Mouse (Mus musculus) testis, adult 2 months (tissue): ENCODE measurements around the gene Tmod4. TPM values are rescaled to one million over a fixed set of nuclear protein-coding genes. Genes with fewer than 3 reads are reported as not detected.
"Not testable (repeated sequence)": the region's sequence is repeated elsewhere in the genome, so short reads cannot be mapped to it uniquely, and the experiment has no call there.

Source experiments
- H3K27ac ChIP-seq: fragments of 200-500 bp; 2 replicates; pipeline ENCODE4 v1.5.1; 2012; ENCODE audit warnings: low read depth, low read length; ENCODE audit not compliant: control insufficient read depth, insufficient read depth
- H3K27me3 ChIP-seq: fragments of 200-500 bp; 2 replicates; pipeline ENCODE4 v1.6.1; 2012; ENCODE audit warnings: mild to moderate bottlenecking, low read length, moderate library complexity; ENCODE audit not compliant: control insufficient read depth, insufficient read depth
- H3K36me3 ChIP-seq: fragments of 200-500 bp; 2 replicates; pipeline ENCODE4 v1.6.1; 2012; ENCODE audit warnings: mild to moderate bottlenecking, low read length; ENCODE audit not compliant: control insufficient read depth, insufficient read depth
- H3K4me1 ChIP-seq: fragments of 200-500 bp; 2 replicates; pipeline ENCODE4 v1.6.1; 2012; ENCODE audit warnings: low read length; ENCODE audit not compliant: control insufficient read depth, insufficient read depth
- H3K4me3 ChIP-seq: fragments of 200-500 bp; 2 replicates; pipeline ENCODE4 v1.5.1; 2012; ENCODE audit warnings: low read depth, mild to moderate bottlenecking, low read length, moderate library complexity, mixed read lengths; ENCODE audit not compliant: control insufficient read depth
- CTCF ChIP-seq: fragments of 200-500 bp; IDR thresholded peaks from 2 replicates; pipeline ENCODE4 v1.5.1; 2012; ENCODE audit warnings: low read depth, mild to moderate bottlenecking, inconsistent platforms, low read length, moderate library complexity; ENCODE audit not compliant: control insufficient read depth, insufficient read depth, insufficient replicate concordance
- POLR2A ChIP-seq: fragments of 200-500 bp; IDR thresholded peaks from 2 replicates; pipeline ENCODE4 v1.6.1; 2012; ENCODE audit warnings: low read depth, mild to moderate bottlenecking, inconsistent platforms, low read length, moderate library complexity; ENCODE audit not compliant: control insufficient read depth
- polyA plus RNA-seq: library from polyadenylated mRNA; depleted of rRNA; stranded (reverse); fragments of >200 nt; gene quantifications from 2 replicates; pipeline ENCODE4 v1.2.3, GENCODE M21; 2012; rRNA removed

Tmod4 gene
- polyA plus RNA-seq = 8.6 and 10.4 TPM in 2 replicates

DNA sequence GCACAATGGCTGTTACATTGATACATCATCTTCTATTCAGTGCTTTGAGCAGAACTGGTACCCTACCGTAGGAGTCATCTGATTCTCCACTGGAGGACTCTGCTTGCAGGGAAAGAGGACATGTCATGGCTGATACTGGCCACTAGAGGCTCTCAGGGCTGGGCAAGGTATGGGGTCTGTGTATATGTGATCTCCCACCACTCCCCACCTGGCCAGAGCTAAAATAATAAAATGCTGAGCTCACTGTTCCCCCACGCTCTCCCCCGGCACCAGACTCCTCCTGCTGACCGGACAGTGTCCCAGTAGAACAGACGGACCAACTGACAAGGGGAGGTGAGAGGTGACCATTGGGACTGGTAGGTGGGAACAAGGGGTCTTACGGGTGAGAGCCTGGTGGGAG, at the start of gene Tmod4:
Gene Tmod4 (plus strand): TSS at position 231 of the 400 bp plus-strand sequence.
- Histone ChIP-seq H3K4me3 (no peak within 1 kb of the TSS), H3K4me1 (no peaks in the 10 kb centered on the region)

DNA sequence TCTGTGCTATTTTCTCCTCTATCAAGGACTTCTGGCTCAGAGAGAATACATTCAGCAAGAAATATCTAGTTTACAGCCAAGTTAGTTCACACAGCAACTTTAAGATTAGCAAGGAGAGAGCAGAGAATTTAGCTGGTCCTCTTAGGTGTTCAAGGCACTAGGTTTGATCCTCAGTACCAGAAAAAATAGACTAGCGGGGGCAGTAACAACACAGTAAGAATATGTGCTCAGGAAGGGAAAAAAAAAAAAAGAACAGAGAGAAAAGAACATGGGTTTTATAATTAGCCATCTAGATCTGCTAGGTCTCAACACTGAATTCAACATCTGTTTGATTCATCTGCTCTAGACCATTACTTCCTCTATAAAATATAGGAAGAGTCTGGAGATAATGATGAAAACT, 36.2 kb upstream of the Tmod4 start:
- Histone ChIP-seq H3K4me1 (no peaks in the 10 kb centered on the region), H3K36me3 (no peaks in the 10 kb centered on the region), H3K27ac (no peak overlapping the region), H3K27me3 (no peaks in the 10 kb centered on the region), H3K4me3 (no peak overlapping the region)
- TF ChIP-seq CTCF = no peak
- no peak for TF ChIP-seq POLR2A

More for the DNA sequence above, at the start of gene Tmod4:
- Histone ChIP-seq H3K27ac (no peak within 1 kb of the TSS), H3K27me3 (no peaks in the 10 kb centered on the region), H3K36me3 (peaks cover 2% of the 10 kb centered on the region)
- TF ChIP-seq POLR2A = no peak
- TF ChIP-seq CTCF = peak; percentile 26; the same call in 1 of the 2 replicates

DNA sequence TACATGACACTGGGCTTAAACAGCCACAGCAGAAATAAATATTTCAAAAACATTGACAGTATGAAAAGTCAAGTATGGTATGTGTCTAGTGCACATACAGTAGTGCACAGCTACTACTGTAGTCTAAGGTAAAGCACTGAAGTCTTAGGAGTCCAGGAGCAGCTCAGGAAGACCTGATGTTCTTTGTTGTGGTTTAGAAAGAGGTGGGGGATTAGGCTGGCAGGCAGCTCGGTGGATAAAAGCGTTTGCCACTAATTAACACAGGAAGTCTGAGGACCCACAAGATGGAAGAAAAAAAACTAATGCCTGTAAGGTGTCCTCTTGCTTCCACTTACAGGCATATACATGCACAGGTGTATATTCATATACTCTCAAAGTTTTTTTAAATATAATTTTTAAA, 23.4 kb upstream of the Tmod4 start:
- no peak overlapping the region for H3K27ac ChIP-seq
- TF ChIP-seq POLR2A = no peak
- TF ChIP-seq CTCF = no peak
- no peaks in the 10 kb centered on the region for H3K4me1 ChIP-seq
- no peaks in the 10 kb centered on the region for H3K36me3 ChIP-seq
- H3K27me3 ChIP-seq = no peaks in the 10 kb centered on the region
- H3K4me3 ChIP-seq = no peak overlapping the region

DNA sequence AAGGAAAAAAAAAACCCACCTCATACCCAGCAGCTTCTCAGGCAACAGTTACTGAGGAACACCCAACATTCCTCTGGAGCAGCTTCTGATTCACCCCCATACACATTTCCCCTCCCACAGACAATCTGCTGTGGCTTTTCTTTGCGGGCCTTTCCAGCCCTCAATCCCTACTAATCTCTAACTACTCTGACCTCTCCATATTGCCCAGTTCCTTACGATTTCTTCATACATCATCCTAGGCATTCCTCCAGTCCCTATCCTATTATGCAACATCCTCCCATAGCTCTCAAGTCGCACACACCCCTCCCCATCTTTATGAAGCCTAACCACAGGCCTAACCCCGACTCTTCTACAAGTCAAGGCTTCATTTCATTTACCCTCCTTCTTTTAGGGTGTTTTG, 19.2 kb upstream of the Tmod4 start:
- no peaks in the 10 kb centered on the region for H3K36me3 ChIP-seq
- peak overlapping the region; percentile 16 for H3K4me3 ChIP-seq
- no peaks in the 10 kb centered on the region for H3K4me1 ChIP-seq
- no peak overlapping the region for H3K27ac ChIP-seq
- no peaks in the 10 kb centered on the region for H3K27me3 ChIP-seq
- no peak for TF ChIP-seq CTCF

DNA sequence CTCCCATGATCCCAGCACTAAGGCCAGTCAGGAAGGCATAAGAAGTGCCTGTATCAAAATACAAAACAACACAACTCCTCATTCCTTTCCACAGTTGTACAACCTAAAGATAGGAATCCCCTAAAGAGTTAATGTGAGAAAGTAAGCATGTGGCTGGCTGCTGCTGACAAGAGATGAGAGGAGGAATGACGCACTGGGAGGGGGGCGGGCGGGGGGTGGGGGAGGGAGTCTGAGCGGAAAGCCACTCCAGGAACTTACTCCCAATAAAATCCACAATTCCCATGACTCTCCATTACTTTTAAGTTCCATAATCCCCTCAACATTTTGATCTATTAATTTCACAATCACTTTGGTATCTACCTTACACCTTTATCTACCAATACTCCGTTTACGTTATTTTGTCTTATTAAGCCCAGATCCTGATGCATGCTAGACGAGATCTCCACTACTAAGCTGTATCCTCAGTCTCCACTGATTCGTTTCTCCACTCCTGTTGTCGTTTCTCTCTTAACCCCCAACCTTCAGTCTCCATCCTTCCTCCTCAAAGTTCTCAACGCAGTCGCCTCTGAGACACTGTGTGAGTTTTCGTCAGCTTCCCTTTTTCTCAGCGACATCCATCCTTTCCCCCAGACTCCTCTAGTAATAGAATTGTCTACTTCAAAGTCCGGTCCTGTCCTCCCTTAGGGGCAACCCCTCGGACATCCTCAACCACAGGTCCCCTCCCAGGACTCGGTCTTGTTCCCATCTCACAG, 18.5 kb upstream of the Tmod4 start:
- TF ChIP-seq POLR2A (no peak), CTCF (no peak)
- peak overlapping the region; percentile 91 for H3K27ac ChIP-seq
- no peaks in the 10 kb centered on the region for H3K36me3 ChIP-seq
- peak overlapping the region; percentile 86 for H3K4me3 ChIP-seq
- H3K27me3 ChIP-seq = no peaks in the 10 kb centered on the region
- no peaks in the 10 kb centered on the region for H3K4me1 ChIP-seq

DNA sequence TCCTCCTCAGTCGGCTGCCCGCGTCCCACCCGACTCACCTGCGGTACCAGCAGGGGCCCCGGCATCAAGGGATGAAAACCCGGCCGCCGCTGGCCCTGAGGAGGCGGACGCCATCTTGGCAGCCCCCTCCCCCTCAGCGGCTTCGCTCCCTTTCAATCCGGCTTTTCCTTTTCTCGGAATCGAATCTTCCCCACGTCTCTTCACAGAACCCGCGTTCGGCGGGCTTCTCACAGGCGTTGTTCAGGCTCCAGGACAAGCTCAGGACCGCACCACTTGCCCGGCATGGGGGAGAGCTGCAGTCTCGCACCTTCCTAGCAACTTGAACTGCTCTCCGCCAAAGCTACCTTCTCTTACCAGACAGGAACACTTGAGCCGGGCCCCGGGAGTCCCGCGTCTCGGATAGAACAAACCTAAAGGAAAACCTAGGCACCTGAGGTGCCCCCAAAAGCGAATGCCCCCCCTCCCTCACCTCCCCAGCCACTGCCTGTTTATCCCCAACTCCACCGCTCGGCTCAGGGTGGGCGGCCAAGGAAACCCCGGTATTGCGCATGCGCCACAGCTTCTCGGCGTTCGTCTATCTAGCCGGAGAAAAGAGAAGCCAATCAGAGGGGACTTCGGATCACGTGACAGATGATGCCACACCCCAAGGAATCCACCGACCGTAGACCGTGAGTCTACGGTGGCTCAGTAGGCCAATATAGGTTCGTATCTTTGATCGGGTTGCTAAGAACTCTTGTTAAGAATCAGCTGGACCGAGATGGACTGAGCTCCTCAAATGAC, 17.7 kb upstream of the Tmod4 start, which contains the start of gene Pip5k1a:
Gene Pip5k1a (minus strand): TSS at position 593 of the 780 bp plus-strand sequence.
- Histone ChIP-seq H3K27me3 (no peaks in the 10 kb centered on the region), H3K27ac (peak within 1 kb of the TSS; percentile 91), H3K4me1 (no peaks in the 10 kb centered on the region), H3K36me3 (no peaks in the 10 kb centered on the region), H3K4me3 (peak within 1 kb of the TSS; percentile 86)
- TF ChIP-seq CTCF (no peak), POLR2A (peak; percentile 87)

DNA sequence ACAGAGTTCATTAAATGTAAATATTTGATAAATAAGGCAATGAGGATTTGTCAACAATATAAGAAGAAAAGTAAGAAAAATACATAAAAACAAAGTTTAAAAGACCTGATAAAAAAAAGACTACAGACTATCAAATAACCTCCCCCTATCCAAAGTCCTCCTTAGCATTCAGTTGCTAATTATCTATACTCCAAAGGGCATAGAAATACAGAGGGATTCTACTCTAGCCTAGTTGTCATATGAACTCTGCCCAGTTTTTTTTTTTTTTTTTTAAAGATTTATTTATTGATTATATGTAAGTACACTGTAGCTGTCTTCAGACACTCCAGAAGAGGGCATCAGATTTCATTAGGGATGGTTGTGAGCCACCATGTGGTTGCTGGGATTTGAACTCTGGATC, 17.0 kb upstream of the Tmod4 start:
- H3K4me3 ChIP-seq, H3K27me3 ChIP-seq, H3K36me3 ChIP-seq, H3K4me1 ChIP-seq, H3K27ac ChIP-seq: not testable (repeated sequence)
